Mouse (Mus musculus): ENCODE results near the gene Cdk6.

- no peak for TF ChIP-seq CTCF (IDR thresholded peaks at IDR 0.05; ENCODE audit: extremely low read depth, insufficient read depth, low read length)
- TF ChIP-seq POLR2A (IDR thresholded peaks at IDR 0.05; ENCODE audit: extremely low read depth, insufficient read depth, low read length) = no peak
Measured at GRCm38 (mm10) chr5:3579066-3579465, 237.8 kb downstream of the Cdk6 start.

Data from cortical plate, adult 2 months (tissue).